Mouse (Mus musculus) brown adipose tissue, adult 24 weeks (tissue): Measurements from ENCODE around the gene Hid1. TPM values are rescaled to one million over a fixed set of nuclear protein-coding genes. Genes with fewer than 3 reads are reported as not detected.

Experiments
- H3K27ac ChIP-seq: fragments of 200-500 bp; replicated peaks from 2 replicates; pipeline ENCODE4 v1.5.1; 2012; ENCODE audit warnings: low read depth, mild to moderate bottlenecking, low read length
- H3K4me1 ChIP-seq: fragments of 200-500 bp; 2 replicates; pipeline ENCODE4 v1.6.1; 2012; ENCODE audit warnings: low read length, mixed read lengths; ENCODE audit not compliant: control insufficient read depth, insufficient read depth, insufficient read length
- H3K4me3 ChIP-seq: fragments of 200-500 bp; 2 replicates; pipeline ENCODE4 v1.5.1; 2012; ENCODE audit warnings: low read depth, mild to moderate bottlenecking, low read length, moderate library complexity; ENCODE audit not compliant: insufficient read depth
- polyA plus RNA-seq: library from polyadenylated mRNA; stranded (reverse); fragments of >200 nt; gene quantifications from 2 replicates; pipeline ENCODE4 v1.2.4, GENCODE M21; 2012; ENCODE audit not compliant: missing spikeins, insufficient read depth, insufficient read length

The Hid1 gene
- polyA plus RNA-seq, 1 experiment = 0.83 TPM

DNA sequence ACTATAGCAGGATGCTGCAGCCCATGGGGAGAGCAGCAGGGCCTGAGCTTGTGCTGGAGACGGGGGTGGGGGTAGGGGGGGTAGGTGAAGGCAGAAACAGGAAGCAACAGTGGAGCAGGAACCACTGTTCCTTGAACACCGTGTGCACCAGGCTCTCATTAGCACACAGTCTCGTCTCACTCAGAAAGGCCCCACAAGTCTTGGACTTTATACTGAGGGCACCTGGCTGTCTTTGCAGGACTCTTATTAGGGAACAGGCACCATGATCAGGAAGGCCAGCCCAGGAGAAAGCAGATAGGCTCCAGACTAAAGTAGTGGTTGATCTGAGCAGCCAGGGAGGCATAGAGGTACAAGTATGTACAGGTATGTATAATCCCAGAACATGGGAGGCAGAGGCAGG, 30.2 kb downstream of the Hid1 start:
- Histone ChIP-seq H3K4me1 (peaks cover 3% of the 10 kb centered on the region; the same call in 1 of the 2 replicates), H3K27ac (no peak overlapping the region), H3K4me3 (no peak overlapping the region)

DNA sequence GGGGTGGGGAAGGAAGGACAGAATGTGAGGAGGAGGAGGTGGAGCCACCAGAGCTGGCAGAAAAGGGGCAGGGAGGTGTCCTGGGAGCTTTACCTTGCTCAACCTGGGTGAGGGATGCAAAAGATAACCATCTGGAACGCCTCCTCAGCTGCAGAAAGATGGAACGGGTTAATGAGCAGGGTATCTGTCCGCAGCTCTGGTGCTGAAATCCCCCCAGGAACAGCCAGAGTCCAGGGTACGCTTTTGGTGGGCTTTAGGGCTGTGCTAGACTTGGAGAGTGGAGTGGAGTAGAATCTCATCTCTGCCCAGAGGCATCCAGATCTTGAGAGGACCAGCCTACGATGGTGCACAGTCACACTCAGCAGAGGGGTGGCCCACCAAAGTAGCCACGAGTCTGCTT, 31.4 kb downstream of the Hid1 start:
- no peak overlapping the region for H3K4me3 ChIP-seq
- no peak overlapping the region for H3K27ac ChIP-seq
- peaks cover 3% of the 10 kb centered on the region; the same call in 1 of the 2 replicates for H3K4me1 ChIP-seq

DNA sequence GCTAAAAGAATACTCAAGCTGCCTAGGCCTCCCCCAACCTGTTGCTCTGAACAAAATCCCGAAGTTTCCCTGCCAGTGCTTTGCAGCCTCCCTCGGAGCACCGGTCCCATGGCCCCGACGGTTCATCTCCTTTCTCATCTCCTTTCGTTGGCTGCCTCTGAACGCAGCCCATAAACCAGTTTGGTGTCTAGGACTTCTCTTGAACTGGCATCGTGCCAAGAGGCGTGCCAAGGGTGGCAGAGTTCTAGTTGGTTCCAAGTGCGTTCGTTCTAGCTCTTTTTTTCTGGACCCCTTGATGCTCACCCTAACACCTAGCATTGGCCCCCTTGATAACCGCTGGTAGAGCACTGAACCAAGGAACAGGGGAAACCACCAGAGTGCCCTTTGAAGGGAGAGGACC, 32.3 kb downstream of the Hid1 start:
- Histone ChIP-seq H3K27ac (no peak overlapping the region), H3K4me1 (peaks cover 3% of the 10 kb centered on the region; the same call in 1 of the 2 replicates), H3K4me3 (no peak overlapping the region)

DNA sequence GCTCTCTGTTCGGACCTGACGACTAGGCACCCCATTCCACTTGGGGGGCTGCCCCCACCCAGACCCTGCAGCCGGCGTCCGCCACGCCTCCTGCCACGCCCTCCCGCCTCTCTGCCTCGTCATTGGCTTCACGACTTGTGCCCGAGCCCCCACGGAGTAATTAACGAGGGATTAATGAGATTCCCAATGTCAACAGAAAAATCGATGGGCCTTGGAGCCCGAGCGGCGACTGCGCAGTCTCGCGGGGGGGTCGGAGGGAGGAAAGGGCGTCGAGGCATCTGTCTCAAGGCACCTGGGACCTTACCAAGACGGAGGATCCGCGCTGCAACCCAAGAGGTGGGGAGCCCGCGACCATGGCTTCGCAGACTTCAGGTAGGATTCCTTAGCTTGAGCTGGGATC, 33.0 kb downstream of the Hid1 start, which contains the start of gene Otop3:
TSS of gene Otop3 (plus strand) at position 201 of the 400 bp plus-strand sequence.
- Histone ChIP-seq H3K27ac (no peak within 1 kb of the TSS), H3K4me3 (no peak within 1 kb of the TSS), H3K4me1 (peaks cover 3% of the 10 kb centered on the region; the same call in 1 of the 2 replicates)

DNA sequence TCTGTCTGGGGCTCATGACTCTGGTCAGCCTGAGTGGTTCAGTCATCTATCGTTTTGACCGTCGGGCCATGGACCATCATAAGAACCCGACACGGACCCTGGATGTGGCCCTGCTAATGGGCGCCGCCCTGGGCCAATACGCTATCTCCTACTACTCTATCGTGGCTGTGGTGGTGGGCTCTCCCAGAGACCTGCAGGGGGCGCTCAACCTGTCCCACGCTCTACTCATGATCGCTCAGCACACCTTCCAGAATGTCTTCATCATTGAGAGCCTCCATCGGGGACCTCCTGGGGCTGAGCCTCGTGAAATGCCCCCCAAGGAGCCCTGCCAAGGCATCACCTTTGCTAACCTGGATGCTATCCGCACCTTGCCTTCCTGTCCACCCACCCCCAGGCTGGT, 38.2 kb downstream of the Hid1 start:
- Histone ChIP-seq H3K4me1 (no peaks in the 10 kb centered on the region), H3K4me3 (no peak overlapping the region), H3K27ac (no peak overlapping the region)

DNA sequence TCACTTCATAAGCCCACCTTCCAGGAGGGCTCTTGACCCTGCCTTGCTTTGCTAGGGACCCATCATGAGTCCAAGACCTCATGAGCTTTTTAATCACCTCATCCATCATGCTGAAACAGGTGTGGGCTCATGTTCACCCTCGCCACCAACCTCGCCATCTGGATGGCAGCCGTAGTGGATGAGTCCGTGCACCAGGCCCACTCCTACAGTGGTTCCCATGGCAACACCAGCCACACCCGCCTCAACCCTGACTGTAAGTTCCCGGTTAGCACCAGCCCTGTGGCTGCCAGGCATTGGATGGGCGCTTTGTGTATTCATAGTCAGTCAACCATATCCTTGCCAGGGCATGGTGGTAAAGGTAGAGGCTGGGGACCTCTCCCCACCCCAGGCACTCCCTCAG, 40.8 kb downstream of the Hid1 start:
- H3K4me1 ChIP-seq = no peaks in the 10 kb centered on the region
- no peak overlapping the region for H3K4me3 ChIP-seq
- H3K27ac ChIP-seq = no peak overlapping the region

DNA sequence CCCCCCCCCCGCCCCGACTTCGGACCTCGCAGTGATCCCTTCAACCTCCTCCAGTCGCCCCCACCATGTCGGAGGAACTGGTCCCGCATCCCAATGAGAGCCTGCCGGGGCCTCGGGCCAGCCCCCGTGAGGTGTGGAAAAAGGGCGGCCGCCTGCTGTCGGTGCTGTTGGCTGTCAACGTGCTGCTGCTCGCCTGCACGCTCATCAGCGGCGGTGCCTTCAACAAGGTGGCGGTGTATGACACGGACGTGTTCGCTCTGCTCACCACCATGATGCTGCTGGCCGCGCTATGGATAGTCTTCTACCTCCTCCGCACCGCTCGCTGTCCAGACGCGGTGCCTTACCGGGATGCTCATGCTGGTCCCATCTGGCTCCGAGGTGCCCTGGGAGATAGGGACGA, 44.2 kb downstream of the Hid1 start:
- H3K4me1 ChIP-seq = no peaks in the 10 kb centered on the region
- H3K27ac ChIP-seq = no peak overlapping the region
- H3K4me3 ChIP-seq = no peak overlapping the region

DNA sequence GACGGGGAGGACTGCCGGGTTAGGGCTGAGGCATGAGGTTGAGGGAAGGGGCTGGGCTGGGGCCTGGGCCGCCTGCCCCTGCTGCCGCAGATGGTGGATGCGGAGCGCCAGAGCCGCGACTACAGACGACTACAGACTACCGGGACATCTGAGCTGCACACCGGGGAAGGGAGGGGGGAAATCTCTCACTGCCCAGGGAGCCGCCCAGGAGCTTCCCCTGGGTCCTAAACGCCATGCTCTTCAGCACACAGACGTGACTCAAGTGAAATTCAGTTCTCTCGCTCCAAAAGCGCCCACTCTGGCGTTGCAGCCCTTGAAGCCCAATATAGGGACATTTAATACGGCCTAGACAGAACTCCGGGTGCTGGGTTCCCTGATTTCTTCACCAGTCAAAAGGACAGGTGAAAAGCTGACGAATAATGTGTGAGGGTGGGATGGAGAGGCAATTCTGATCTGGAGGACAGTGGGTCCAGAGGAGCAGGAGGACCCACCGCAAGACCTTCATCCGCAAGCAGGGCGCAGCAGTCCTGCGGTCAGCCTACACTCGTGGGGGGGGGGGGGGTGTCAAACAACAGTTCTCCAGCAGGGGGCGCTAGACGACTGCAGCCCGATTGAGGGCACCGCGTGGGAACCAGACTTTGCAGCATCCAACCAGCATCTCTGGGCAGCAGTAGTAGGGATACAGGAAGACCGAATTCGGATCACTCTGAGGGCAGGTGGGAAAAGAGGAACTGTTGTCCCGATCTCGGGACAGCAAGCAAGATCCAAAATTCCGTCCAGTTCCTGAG, 45.5 kb downstream of the Hid1 start, which contains the start of gene Ush1g:
TSS of gene Ush1g (minus strand) at position 136 of the 788 bp plus-strand sequence.
- H3K4me1 ChIP-seq = no peaks in the 10 kb centered on the region
- H3K27ac ChIP-seq = no peak within 1 kb of the TSS
- no peak within 1 kb of the TSS for H3K4me3 ChIP-seq

DNA sequence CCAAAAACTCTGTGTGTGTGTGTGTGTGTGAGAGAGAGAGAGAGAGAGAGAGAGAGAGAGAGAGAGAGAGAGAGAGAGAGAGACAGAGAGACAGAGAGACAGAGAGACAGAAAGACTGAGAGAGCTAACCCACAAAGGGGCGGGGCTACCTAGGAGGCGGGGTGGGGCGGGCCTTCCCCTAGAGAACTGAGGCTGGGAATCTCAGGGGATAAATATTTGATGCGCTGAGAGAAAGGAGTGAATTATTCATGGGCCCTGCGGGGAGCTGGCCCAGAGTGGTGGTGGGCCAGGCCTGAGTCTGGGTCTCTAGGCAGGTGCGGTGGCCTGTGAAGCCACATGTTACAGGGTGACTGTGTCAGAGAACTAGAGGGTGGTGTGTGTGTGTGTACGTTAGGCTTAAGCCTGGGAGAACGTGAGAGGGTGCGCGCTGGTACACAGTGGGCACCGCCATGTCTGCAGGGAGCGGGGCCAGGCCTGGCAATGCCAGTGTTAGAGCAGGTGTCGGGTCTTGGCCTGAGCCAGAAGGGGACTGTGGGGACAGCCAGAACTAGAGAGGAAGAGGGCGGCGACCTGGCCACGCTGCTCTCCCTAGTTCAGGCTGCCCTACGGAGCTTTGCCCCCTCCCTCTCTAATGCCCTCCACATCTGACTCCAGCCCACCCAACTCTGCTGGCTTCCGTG, 47.7 kb downstream of the Hid1 start:
- Histone ChIP-seq H3K27ac (no peak overlapping the region), H3K4me3 (no peak overlapping the region), H3K4me1 (no peaks in the 10 kb centered on the region)

DNA sequence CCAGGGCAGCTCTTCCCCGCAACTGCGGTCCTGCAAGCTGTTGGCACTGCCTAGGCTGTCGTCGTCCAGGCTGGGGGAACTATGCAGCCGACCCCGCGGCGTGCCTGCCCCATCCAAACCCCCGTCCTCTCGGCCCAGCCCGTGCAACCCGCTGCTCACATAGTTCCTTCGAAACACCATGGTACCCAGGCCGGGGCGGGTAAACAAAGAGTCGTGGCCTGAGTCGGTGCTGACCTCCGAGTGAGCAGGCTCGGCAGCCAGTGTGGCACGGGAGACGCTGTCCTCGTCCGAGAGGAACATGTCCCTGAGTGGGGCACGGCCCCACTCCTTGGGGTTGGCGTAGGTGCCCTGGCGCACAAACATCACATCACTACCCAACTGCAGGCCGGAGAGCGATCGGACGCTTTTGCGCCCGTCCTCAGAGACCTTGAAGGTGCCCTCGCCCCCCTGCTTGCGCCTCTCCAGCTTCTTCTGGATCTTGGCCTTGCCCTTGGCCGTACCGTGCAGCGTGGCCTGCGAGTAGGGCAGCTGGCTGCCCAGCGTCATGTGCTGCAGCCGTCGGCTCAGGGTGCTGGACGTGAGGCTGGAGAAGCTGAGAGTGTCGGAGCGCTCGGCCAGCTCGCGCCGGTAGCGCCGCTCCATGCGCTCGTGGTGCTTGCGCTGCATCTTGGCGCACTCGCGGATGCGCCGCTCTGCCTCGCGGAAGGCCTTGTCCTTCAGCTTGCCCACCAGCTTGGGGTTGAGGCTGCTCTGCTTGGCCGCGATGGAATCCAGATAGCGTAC, 49.1 kb downstream of the Hid1 start:
- Histone ChIP-seq H3K4me3 (no peak overlapping the region), H3K27ac (no peak overlapping the region), H3K4me1 (no peaks in the 10 kb centered on the region)

DNA sequence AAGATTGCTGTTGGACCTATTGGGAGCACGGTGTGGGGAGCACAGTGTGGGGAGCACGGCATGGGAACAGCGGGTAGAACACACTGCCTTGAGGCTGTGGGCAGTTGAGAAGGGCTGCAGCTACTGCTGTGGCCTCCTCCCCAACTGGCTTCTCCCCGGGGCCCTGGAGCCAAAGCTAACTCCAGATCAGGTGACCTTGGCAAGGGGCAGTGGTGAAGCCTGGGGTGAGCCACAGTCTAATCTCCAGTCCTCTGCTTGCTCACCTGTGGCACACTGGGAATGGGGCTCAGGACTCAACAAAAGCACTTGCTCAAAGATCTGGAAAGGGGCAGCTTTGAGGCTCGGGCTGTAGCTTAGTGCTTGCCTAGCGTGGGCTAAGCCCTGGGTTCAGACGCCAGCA, 50.4 kb downstream of the Hid1 start:
- no peak overlapping the region for H3K4me3 ChIP-seq
- H3K27ac ChIP-seq = no peak overlapping the region
- H3K4me1 ChIP-seq = no peaks in the 10 kb centered on the region

DNA sequence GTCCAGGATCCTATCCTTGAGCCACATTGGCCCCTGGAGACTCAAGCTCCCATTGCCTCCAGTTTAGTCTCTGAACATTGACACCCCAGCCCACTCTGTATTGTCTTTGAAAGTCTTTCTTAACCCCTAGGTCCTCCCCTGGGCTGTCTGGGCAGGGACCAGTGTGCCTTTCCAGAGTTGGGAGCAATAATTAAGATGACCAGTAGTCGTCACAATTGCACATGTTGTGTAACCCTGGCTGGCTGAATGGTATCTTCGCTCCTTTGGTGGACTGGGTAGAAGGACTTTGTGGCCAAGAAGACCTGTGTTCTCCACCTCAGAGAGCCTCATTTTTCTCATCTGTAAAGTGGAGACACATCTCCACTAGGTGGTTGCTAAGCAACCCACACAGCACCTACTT, 53.3 kb downstream of the Hid1 start:
- no peaks in the 10 kb centered on the region for H3K4me1 ChIP-seq
- H3K4me3 ChIP-seq = no peak overlapping the region
- H3K27ac ChIP-seq = no peak overlapping the region

DNA sequence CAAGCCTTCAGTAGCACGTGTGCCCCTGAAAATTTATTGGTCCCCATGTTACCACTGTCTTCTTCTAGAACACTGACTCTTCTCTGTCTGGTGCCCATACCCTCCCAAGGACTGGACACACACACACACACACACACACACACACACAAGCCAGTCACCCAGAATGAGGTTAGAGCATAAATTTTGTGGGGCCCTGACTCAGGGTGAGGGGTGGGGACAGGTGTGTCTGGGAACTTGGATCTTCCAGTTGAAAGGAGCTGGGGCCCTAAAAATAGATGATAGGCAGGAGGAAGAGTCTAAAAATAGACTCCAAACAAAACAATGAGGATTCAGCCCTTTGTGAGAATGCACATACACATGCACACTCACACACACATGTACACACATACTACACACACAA, 58.8 kb downstream of the Hid1 start:
- no peak overlapping the region for H3K27ac ChIP-seq
- no peaks in the 10 kb centered on the region for H3K4me1 ChIP-seq
- H3K4me3 ChIP-seq = no peak overlapping the region

DNA sequence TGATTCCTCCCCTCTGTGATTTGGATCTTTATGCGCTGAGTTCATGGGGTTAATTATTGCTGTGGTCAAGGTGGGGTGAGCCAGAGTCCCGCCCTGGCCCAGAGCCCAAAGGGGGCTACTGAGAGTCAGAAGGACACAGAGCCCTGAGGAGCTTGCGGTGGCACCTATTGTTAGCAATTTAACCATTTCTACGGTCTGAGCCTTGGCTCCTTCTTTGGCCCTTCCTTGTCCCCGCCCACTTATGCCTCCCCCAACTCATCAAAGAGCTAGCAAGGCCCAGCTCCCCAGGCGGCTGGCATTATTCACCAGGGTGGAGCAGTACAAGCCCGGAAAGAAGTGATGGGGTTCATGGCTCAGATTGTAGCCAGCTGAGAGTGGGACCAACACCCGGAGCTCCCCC, 60.7 kb downstream of the Hid1 start, which contains the start of gene Otop2:
TSS of gene Otop2 (plus strand) at position 301 of the 400 bp plus-strand sequence.
- H3K4me3 ChIP-seq = no peak within 1 kb of the TSS
- H3K27ac ChIP-seq = no peak within 1 kb of the TSS
- H3K4me1 ChIP-seq = no peaks in the 10 kb centered on the region

DNA sequence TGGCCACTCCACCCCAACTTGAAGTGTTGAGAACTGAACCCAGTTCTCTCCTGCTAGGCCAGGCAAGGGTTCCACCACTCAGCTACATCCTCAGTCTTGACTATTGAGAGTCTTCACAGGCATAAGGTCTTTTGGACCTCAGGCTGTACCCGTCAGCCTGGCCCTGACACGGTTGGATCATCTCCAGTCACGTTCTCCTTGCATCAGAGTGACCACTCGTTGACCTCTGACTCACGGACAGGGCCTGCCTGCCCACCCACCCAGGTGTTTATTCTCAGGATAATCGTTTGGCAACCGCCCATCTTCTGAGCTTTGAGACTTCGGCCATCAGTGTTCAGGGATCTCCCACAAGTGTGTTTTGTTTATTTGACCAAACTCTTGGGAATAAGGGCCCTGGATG, 64.4 kb downstream of the Hid1 start:
- no peak overlapping the region for H3K27ac ChIP-seq
- no peaks in the 10 kb centered on the region for H3K4me1 ChIP-seq
- H3K4me3 ChIP-seq = no peak overlapping the region
